Mouse (Mus musculus): ENCODE measurements around the gene Hrasls. TPM values are rescaled to one million over a fixed set of nuclear protein-coding genes. Genes with fewer than 3 reads are reported as not detected.

The Hrasls gene
- polyA plus RNA-seq, 1 experiment from 2014 or later: 0.23 TPM

- H3K4me1 ChIP-seq (replicated peaks; ENCODE audit: control insufficient read depth, insufficient read depth, low read length): 0 out of 2 replicates have a peak, but pooled peaks cover 6% of the 10 kb centered on the region
- H3K27me3 ChIP-seq (ENCODE audit: control insufficient read depth, insufficient read depth, low read depth, low read length): no peaks in the 10 kb centered on the region
- WGBS: 2% methylated on average over 5 of the region's 5 CpGs
- no peak overlapping the region for H3K27ac ChIP-seq (ENCODE audit: low read length)
- H3K4me2 ChIP-seq (ENCODE audit: low read depth, low read length): no peak overlapping the region
- no peak overlapping the region for H3K9ac ChIP-seq (ENCODE audit: low read length)
- no peak overlapping the region for H3K4me3 ChIP-seq (ENCODE audit: low read length)
- no peaks in the 10 kb centered on the region for H3K36me3 ChIP-seq (ENCODE audit: control insufficient read depth, insufficient read depth, low read length)
- ATAC-seq (ENCODE audit: low read depth): peak; percentile 88
- H3K9me3 ChIP-seq (ENCODE audit: control insufficient read depth, low read length): no peaks in the 10 kb centered on the region
Measured at GRCm38 (mm10) chr16:29198461-29198860, 11.0 kb upstream of the Hrasls start.

DNA sequence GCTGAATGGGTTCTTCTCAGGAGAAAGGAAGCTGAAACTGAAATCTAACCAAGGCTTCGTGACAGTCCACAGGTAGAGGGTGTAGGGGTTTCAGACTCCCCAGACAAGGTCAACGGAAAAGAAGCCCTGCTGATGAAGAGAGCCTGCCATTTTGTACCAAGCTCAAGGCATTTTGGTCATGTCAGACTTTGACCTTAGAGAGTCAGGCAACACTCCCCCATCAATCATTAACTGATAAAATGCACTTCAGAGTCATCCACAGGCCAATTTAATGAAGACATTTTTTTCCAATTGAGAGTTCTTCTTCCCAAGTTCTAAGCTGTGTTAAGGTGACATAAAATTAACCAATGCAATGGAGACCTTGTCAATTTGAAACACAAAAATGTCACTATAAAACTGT lies 8.3 kb upstream of the Hrasls start:
- Histone ChIP-seq H3K4me1 (replicated peaks; ENCODE audit: control insufficient read depth, insufficient read depth, low read length) (0 out of 2 replicates have a peak, but pooled peaks cover 6% of the 10 kb centered on the region), H3K27me3 (ENCODE audit: control insufficient read depth, insufficient read depth, low read depth, low read length) (no peaks in the 10 kb centered on the region), H3K9ac (ENCODE audit: low read length) (no peak overlapping the region), H3K9me3 (ENCODE audit: control insufficient read depth, low read length) (no peaks in the 10 kb centered on the region), H3K4me3 (ENCODE audit: low read length) (no peak overlapping the region), H3K4me2 (ENCODE audit: low read depth, low read length) (no peak overlapping the region), H3K27ac (ENCODE audit: low read length) (no peak overlapping the region), H3K36me3 (ENCODE audit: control insufficient read depth, insufficient read depth, low read length) (no peaks in the 10 kb centered on the region)
- WGBS: 60% methylated on average over 2 of the region's 2 CpGs
- no peak for ATAC-seq (ENCODE audit: low read depth)

DNA sequence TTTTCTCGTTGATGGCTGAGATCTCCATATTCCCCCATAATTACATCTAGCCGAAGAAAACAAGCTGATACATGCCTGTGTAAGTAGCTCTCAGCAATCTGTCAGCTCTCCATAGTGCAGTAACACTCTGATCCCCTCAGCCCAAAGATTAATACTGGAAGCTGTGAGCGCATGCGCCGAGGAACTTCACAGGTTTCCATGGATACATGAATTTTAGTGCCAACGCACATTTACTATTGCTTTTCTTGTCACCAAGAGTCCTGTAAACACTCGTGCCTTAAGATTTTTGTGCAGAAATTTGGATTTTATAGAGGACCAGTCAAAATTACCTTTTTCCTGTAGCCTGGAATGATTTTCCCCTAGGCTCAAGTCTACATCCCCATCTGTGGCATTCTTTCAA lies 4.6 kb upstream of the Hrasls start:
- no peak overlapping the region for H3K9ac ChIP-seq (ENCODE audit: low read length)
- ATAC-seq (ENCODE audit: low read depth): no peak
- H3K4me3 ChIP-seq (ENCODE audit: low read length): no peak overlapping the region
- peaks cover 3% of the 10 kb centered on the region for H3K4me1 ChIP-seq (replicated peaks; ENCODE audit: control insufficient read depth, insufficient read depth, low read length)
- no peak overlapping the region for H3K4me2 ChIP-seq (ENCODE audit: low read depth, low read length)
- H3K9me3 ChIP-seq (ENCODE audit: control insufficient read depth, low read length): no peaks in the 10 kb centered on the region
- H3K36me3 ChIP-seq (ENCODE audit: control insufficient read depth, insufficient read depth, low read length): no peaks in the 10 kb centered on the region
- 56% methylated on average over 7 of the region's 7 CpGs for WGBS
- no peak overlapping the region for H3K27ac ChIP-seq (ENCODE audit: low read length)
- peaks cover 5% of the 10 kb centered on the region for H3K27me3 ChIP-seq (ENCODE audit: control insufficient read depth, insufficient read depth, low read depth, low read length)

DNA sequence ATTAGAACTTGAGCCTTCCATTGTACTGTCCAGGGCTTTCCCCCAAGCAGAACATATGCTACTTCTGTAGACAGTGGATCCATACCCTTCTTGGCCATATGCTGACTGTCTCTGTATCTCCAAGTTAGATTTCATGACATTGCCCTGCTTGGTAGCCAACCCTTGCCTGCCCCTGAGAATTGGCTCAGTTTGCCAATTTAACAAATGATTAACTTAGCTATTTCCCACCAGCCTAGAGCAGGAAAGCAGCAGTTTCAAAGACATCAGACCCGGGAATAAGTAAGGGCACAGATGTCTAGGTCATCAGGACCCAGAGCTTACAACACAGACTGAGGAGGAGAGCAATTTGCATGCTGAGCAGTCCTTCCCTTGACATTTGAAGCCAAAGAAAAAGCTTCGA lies 3.9 kb upstream of the Hrasls start:
- H3K27me3 ChIP-seq (ENCODE audit: control insufficient read depth, insufficient read depth, low read depth, low read length): peaks cover 12% of the 10 kb centered on the region
- H3K4me2 ChIP-seq (ENCODE audit: low read depth, low read length): no peak overlapping the region
- no peak overlapping the region for H3K9ac ChIP-seq (ENCODE audit: low read length)
- ATAC-seq (ENCODE audit: low read depth): no peak
- no peak overlapping the region for H3K4me3 ChIP-seq (ENCODE audit: low read length)
- WGBS: 39% methylated on average over 2 of the region's 2 CpGs
- peaks cover 7% of the 10 kb centered on the region for H3K4me1 ChIP-seq (replicated peaks; ENCODE audit: control insufficient read depth, insufficient read depth, low read length)
- no peak overlapping the region for H3K27ac ChIP-seq (ENCODE audit: low read length)
- no peaks in the 10 kb centered on the region for H3K9me3 ChIP-seq (ENCODE audit: control insufficient read depth, low read length)
- no peaks in the 10 kb centered on the region for H3K36me3 ChIP-seq (ENCODE audit: control insufficient read depth, insufficient read depth, low read length)

DNA sequence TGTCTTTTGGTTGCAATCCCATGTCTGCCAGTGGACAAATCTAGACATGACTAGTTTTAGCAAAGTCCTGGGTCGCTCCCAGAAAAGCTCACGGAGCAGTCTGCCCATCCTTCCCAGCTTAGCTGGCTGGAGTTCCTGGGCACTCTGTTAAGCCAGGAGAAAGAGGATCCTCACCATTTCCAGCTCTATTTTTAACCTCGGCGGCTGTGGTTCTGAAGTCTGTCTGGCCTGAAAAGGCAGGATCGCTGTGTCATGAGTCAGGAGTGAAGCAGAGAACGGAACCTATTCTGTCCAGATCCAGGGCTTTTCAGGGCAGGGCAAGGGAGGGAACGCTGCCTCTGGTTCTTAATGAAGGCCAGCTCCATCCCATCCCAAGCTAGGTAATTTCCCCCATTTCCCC lies 654 bp upstream of the Hrasls start:
- H3K27ac ChIP-seq (ENCODE audit: low read length): no peak overlapping the region
- H3K27me3 ChIP-seq (ENCODE audit: control insufficient read depth, insufficient read depth, low read depth, low read length): peaks cover 13% of the 10 kb centered on the region
- no peak overlapping the region for H3K9ac ChIP-seq (ENCODE audit: low read length)
- no peak for ATAC-seq (ENCODE audit: low read depth)
- no peak overlapping the region for H3K4me3 ChIP-seq (ENCODE audit: low read length)
- no peaks in the 10 kb centered on the region for H3K9me3 ChIP-seq (ENCODE audit: control insufficient read depth, low read length)
- WGBS: 58% methylated on average over 7 of the region's 7 CpGs
- H3K4me1 ChIP-seq (replicated peaks; ENCODE audit: control insufficient read depth, insufficient read depth, low read length): peaks cover 7% of the 10 kb centered on the region
- no peaks in the 10 kb centered on the region for H3K36me3 ChIP-seq (ENCODE audit: control insufficient read depth, insufficient read depth, low read length)
- no peak overlapping the region for H3K4me2 ChIP-seq (ENCODE audit: low read depth, low read length)

DNA sequence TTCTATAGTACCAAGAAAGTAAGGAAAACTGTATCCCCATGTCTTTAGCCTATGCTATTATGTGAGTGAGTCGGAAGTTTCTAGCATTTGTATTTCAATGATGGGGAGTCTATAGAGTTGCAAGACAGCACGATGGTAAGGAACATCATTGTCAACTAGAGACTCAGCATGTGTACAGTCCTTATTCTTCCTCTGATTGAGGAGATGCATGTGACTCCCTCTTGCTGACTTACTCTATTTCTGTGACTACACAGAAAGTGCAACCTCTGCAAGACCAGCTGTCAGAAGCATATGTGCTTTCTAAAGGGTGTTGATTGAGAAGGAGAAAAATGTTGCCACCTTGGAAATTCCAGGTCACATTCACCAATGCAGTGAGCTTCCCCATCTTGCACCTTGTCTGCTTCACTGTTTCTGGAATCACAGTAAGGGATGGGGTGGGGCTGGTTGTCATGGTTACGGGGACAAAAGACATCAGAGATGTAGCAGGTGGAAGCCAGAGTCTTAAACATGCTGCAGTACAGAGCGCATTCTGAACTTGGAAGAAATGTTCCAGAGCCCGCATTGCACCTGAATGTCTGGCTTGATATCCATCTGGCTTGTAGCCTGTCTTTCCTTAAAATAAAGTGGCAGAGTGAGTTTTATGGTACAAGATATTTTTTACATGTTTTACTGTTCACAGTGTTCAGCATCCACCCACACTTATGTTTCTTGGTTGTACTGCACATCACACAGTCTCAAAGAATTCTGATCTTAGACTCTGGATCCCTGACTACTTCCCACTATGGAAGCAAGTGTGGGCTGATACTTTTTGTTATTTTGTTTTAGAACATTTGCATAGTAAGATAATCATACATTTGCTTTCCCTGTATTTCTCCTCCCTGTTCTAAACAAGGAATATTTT lies 7.2 kb downstream of the Hrasls start:
- Histone ChIP-seq H3K4me2 (ENCODE audit: low read depth, low read length) (no peak overlapping the region), H3K27me3 (ENCODE audit: control insufficient read depth, insufficient read depth, low read depth, low read length) (no peaks in the 10 kb centered on the region), H3K4me1 (replicated peaks; ENCODE audit: control insufficient read depth, insufficient read depth, low read length) (no peaks in the 10 kb centered on the region), H3K4me3 (ENCODE audit: low read length) (no peak overlapping the region), H3K9ac (ENCODE audit: low read length) (no peak overlapping the region), H3K27ac (ENCODE audit: low read length) (no peak overlapping the region), H3K36me3 (ENCODE audit: control insufficient read depth, insufficient read depth, low read length) (no peaks in the 10 kb centered on the region), H3K9me3 (ENCODE audit: control insufficient read depth, low read length) (no peaks in the 10 kb centered on the region)
- WGBS: 79% methylated on average over 5 of the region's 5 CpGs
- ATAC-seq (ENCODE audit: low read depth): no peak

- Histone ChIP-seq H3K4me1 (replicated peaks; ENCODE audit: control insufficient read depth, insufficient read depth, low read length) (no peaks in the 10 kb centered on the region), H3K36me3 (ENCODE audit: control insufficient read depth, insufficient read depth, low read length) (no peaks in the 10 kb centered on the region), H3K27ac (ENCODE audit: low read length) (no peak overlapping the region), H3K9ac (ENCODE audit: low read length) (no peak overlapping the region), H3K4me3 (ENCODE audit: low read length) (no peak overlapping the region), H3K27me3 (ENCODE audit: control insufficient read depth, insufficient read depth, low read depth, low read length) (no peaks in the 10 kb centered on the region), H3K4me2 (ENCODE audit: low read depth, low read length) (no peak overlapping the region), H3K9me3 (ENCODE audit: control insufficient read depth, low read length) (no peaks in the 10 kb centered on the region)
- WGBS: 78% methylated on average over 5 of the region's 5 CpGs
- ATAC-seq (ENCODE audit: low read depth): no peak
Measured at GRCm38 (mm10) chr16:29235951-29236350, 26.5 kb downstream of the Hrasls start.

DNA sequence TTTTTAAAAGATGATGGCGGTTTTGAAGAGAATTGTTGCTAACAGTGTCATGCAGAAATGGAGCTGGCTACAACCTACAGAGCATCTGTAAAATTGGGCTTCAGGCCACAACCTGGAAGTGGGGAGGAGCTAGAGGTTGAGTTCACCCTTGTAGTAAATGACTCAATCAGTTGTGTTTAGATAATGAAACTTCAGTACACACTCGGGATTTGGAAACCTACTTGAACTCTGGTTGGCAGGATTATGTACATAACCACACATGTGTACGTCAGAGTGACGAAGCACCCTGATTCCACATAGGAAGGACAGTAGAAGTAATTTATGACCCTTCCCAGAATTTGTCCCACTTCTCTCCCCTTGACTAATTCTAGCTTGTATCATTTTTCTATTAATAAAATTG lies 44.8 kb downstream of the Hrasls start:
- Histone ChIP-seq H3K9me3 (ENCODE audit: control insufficient read depth, low read length) (no peaks in the 10 kb centered on the region), H3K27me3 (ENCODE audit: control insufficient read depth, insufficient read depth, low read depth, low read length) (no peaks in the 10 kb centered on the region), H3K4me1 (replicated peaks; ENCODE audit: control insufficient read depth, insufficient read depth, low read length) (no peaks in the 10 kb centered on the region), H3K27ac (ENCODE audit: low read length) (no peak overlapping the region), H3K4me3 (ENCODE audit: low read length) (no peak overlapping the region), H3K36me3 (ENCODE audit: control insufficient read depth, insufficient read depth, low read length) (no peaks in the 10 kb centered on the region), H3K4me2 (ENCODE audit: low read depth, low read length) (no peak overlapping the region), H3K9ac (ENCODE audit: low read length) (no peak overlapping the region)
- ATAC-seq (ENCODE audit: low read depth): no peak
- 39% methylated on average over 4 of the region's 4 CpGs for WGBS

Data from lung, embryonic 16.5 days (tissue).